Mouse (Mus musculus) cortical plate, adult 2 months (tissue): ENCODE data around the gene D930048N14Rik. TPM values are rescaled to one million over a fixed set of nuclear protein-coding genes. Genes with fewer than 3 reads are reported as not detected.
"Not testable (repeated sequence)": the region's sequence is repeated elsewhere in the genome, so short reads cannot be mapped to it uniquely, and the experiment has no call there.

ENCODE experiments used
- H3K27ac ChIP-seq: fragments of 200-500 bp; 2 replicates; pipeline ENCODE4 v1.5.1; 2012; ENCODE audit warnings: low read length, control low read depth, inconsistent platforms; ENCODE audit not compliant: insufficient read depth
- H3K4me1 ChIP-seq: fragments of 200-500 bp; 2 replicates; pipeline ENCODE4 v1.6.1; 2011; ENCODE audit warnings: low read length; ENCODE audit not compliant: control insufficient read depth, insufficient read depth
- H3K4me3 ChIP-seq: fragments of 200-500 bp; 2 replicates; pipeline ENCODE4 v1.5.1; 2011; ENCODE audit warnings: mild to moderate bottlenecking, low read length, control low read depth; ENCODE audit not compliant: insufficient read depth
- CTCF ChIP-seq: fragments of 200-500 bp; IDR thresholded peaks from 2 replicates; pipeline ENCODE4 v1.5.1; 2011; ENCODE audit warnings: mild to moderate bottlenecking, control low read depth, low read length; ENCODE audit not compliant: insufficient read depth; ENCODE audit errors: extremely low read depth
- POLR2A ChIP-seq: fragments of 200-500 bp; IDR thresholded peaks from 2 replicates; pipeline ENCODE4 v1.6.1; 2011; ENCODE audit warnings: mild to moderate bottlenecking, low read length, control low read depth; ENCODE audit not compliant: insufficient read depth; ENCODE audit errors: extremely low read depth
- polyA plus RNA-seq: library from polyadenylated mRNA; depleted of rRNA; stranded (reverse); fragments of >200 nt; gene quantifications from 2 replicates; pipeline ENCODE4 v1.2.3, GENCODE M21; 2012

D930048N14Rik gene
- polyA plus RNA-seq, 1 experiment = 5.3 TPM

- H3K27ac ChIP-seq = no peak overlapping the region
- H3K4me3 ChIP-seq = no peak overlapping the region
- TF ChIP-seq POLR2A (no peak), CTCF (no peak)
- H3K4me1 ChIP-seq = 0 out of 2 replicates have a peak, but pooled peaks cover 4% of the 10 kb centered on the region
Measured at GRCm38 (mm10) chr11:51662632-51663031, 11.9 kb downstream of the D930048N14Rik start.

DNA sequence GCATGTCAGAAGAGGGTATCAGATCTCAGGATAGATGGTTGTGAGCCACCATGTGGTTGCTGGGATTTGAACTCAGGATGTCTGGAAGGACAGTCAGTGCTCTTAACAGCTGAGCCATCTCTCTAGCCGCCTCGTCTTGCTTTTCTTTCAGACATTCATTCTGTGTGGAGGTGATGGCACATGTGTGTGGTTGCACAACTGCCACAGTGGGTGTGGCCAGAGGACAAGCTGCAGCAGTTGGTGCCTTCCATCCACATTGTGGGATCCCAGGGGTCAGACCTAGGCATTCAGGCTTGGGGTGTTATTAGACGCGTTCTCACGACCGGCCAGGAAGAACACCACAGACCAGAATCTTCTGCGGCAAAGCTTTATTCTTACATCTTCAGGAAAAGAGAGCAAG, 14.0 kb downstream of the D930048N14Rik start:
- not testable (repeated sequence) for H3K27ac ChIP-seq, H3K4me3 ChIP-seq, H3K4me1 ChIP-seq

DNA sequence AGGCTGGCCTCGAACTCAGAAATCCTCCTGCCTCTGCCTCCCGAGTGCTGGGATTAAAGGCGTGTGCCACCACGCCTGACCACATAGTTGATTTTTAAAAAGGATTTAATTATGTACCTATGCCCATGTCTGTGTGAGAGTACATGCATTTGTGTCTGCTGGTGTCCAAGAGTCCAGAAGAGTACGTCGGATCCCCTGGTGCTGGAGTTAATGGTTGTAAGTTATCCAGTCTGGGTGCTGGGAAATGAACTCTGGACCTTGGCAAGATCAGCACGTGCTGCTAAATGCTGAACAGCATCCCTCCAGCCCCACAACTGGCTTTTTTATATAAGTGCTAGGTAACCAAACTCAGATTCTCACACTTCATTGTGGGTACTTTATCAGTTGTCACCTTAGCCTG, 20.1 kb downstream of the D930048N14Rik start:
- TF ChIP-seq CTCF (no peak), POLR2A (no peak)
- H3K4me1 ChIP-seq = no peaks in the 10 kb centered on the region
- H3K27ac ChIP-seq = no peak overlapping the region
- no peak overlapping the region for H3K4me3 ChIP-seq

- no peak overlapping the region for H3K27ac ChIP-seq
- no peaks in the 10 kb centered on the region for H3K4me1 ChIP-seq
- no peak for TF ChIP-seq CTCF
- TF ChIP-seq POLR2A = no peak
Measured at GRCm38 (mm10) chr11:51671376-51671775, 20.6 kb downstream of the D930048N14Rik start.

GRCm38 (mm10) chr11:51673291-51673690, 22.5 kb downstream of the D930048N14Rik start:
- no peaks in the 10 kb centered on the region for H3K4me1 ChIP-seq
- no peak for TF ChIP-seq CTCF
- no peak for TF ChIP-seq POLR2A
- no peak overlapping the region for H3K4me3 ChIP-seq
- H3K27ac ChIP-seq = no peak overlapping the region

More at GRCm38 (mm10) chr11:51671376-51671775, 20.6 kb downstream of the D930048N14Rik start:
- H3K4me3 ChIP-seq = no peak overlapping the region

- Histone ChIP-seq H3K4me1 (no peaks in the 10 kb centered on the region), H3K4me3 (no peak overlapping the region), H3K27ac (no peak overlapping the region)
- TF ChIP-seq CTCF (no peak), POLR2A (no peak)
Measured at GRCm38 (mm10) chr11:51675386-51675785, 24.6 kb downstream of the D930048N14Rik start.

- Histone ChIP-seq H3K4me1 (no peaks in the 10 kb centered on the region), H3K4me3 (no peak overlapping the region), H3K27ac (no peak overlapping the region)
- TF ChIP-seq CTCF (no peak), POLR2A (no peak)
Measured at GRCm38 (mm10) chr11:51677737-51678418, 27.1 kb downstream of the D930048N14Rik start.

DNA sequence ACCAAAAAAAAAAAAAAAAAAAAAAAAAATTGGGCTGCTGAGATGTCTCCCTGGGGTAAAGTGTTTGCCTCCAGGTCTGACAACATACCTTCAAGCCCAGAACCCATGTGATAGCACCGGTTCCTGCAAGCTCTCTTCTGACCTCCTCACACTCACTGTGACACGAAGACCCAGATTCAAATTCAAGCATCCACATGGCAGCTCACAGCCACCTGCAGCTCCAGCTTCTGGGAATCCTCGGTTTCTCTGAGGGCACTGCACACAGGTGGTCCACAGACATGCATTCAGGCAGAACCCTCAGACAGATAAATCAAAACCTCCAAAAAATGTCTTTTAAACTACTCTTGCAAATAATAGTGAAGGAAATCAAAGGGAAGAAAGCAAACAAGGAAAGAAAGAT, 28.7 kb downstream of the D930048N14Rik start:
- Histone ChIP-seq H3K27ac (no peak overlapping the region), H3K4me3 (no peak overlapping the region), H3K4me1 (no peaks in the 10 kb centered on the region)
- no peak for TF ChIP-seq CTCF

DNA sequence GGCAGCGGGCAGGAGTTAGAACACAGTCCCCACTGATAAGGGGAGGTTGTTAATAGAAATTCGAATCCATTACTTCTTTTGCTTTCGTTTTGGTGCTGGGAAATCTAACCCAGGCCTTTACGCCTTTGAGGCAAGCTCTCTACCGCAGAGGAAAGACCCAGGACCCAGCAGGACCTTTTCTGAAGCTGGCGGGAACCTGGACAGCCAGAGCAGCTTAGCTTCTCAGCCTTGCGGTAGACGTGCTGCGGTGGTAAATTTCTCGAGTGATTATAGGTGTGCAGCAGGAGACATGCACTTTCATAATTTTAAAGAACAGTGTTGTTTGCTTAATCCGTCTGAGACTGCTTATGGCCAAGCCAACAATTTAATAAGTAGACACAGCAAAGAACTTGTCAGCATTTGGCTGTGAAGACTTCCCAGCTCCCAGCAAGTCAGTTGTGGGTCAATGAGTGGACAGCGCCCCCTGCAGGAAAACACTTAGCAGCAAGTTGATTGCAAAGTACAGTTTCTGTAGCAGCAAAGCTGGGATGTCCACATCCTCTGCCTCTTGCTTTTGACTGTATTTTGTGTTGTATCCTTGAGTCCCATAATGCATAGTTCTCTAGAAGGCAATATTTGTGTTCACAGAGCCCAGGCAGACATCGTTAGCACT, 30.7 kb downstream of the D930048N14Rik start:
- Histone ChIP-seq H3K4me3 (no peak overlapping the region), H3K27ac (no peak overlapping the region), H3K4me1 (no peaks in the 10 kb centered on the region)
- TF ChIP-seq CTCF (peak; percentile 97), POLR2A (no peak)

DNA sequence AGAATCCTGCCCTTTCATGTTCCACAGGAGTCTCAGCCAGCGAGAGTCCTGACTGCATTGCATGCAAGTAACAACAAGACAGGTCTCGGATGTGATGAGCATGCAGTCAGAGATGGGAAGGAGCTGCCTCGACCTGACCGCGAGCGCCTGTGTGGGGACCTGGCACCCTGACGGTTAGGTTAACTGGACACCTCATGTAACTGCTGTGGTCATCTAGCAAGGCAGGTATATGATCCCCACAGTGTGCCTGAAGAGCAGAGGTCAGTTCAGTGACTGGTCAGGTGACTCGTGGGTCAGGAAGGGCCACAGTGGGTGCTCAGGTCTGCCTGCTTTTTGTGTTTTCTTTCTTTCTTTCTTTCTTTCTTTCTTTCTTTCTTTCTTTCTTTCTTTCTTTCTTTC, 31.2 kb downstream of the D930048N14Rik start:
- no peak for TF ChIP-seq CTCF
- TF ChIP-seq POLR2A = no peak
- Histone ChIP-seq H3K4me1 (no peaks in the 10 kb centered on the region), H3K4me3 (no peak overlapping the region), H3K27ac (no peak overlapping the region)
